Mouse (Mus musculus) forebrain, postnatal 0 days (tissue): ENCODE results near the gene Igfbp5. TPM values are rescaled to one million over a fixed set of nuclear protein-coding genes. Genes with fewer than 3 reads are reported as not detected.

Experiments used
- ATAC-seq: fragments of 200-750 bp; cut with Nextera tagmentation; 2 replicates; pipeline ENCODE4 v1.8.0; 2017; ENCODE audit warnings: mild to moderate bottlenecking, moderate library complexity
- DNase-seq: peaks from one replicate; pipeline ENCODE4 v3.0.0-alpha.2; 2015
- H3K27ac ChIP-seq: fragments of 300-500 bp; sonication (generic); 2 replicates; pipeline ENCODE4 v1.5.1; 2014; ENCODE audit warnings: low read depth, mild to moderate bottlenecking, antibody characterized with exemption, low read length, moderate library complexity, mixed read lengths
- H3K27me3 ChIP-seq: fragments of 300-500 bp; sonication (generic); 2 replicates; pipeline ENCODE4 v1.6.1; 2014; ENCODE audit warnings: mild to moderate bottlenecking, low read length, mixed read lengths; ENCODE audit not compliant: insufficient read depth
- H3K36me3 ChIP-seq: fragments of 300-500 bp; sonication (generic); 2 replicates; pipeline ENCODE4 v1.6.1; 2014; ENCODE audit warnings: mild to moderate bottlenecking, moderate library complexity; ENCODE audit not compliant: insufficient read depth
- H3K4me1 ChIP-seq: fragments of 300-500 bp; sonication (generic); 2 replicates; pipeline ENCODE4 v1.6.1; 2014; ENCODE audit warnings: antibody characterized with exemption; ENCODE audit not compliant: insufficient read depth
- H3K4me2 ChIP-seq: fragments of 300-500 bp; sonication (generic); 2 replicates; pipeline ENCODE4 v1.6.1; 2014; ENCODE audit warnings: low read depth, mild to moderate bottlenecking, moderate library complexity
- H3K4me3 ChIP-seq: fragments of 300-500 bp; sonication (generic); 2 replicates; pipeline ENCODE4 v1.5.1; 2014; ENCODE audit warnings: low read depth, low read length, mixed read lengths
- H3K9ac ChIP-seq: fragments of 300-500 bp; sonication (generic); 2 replicates; pipeline ENCODE4 v1.6.1; 2014; ENCODE audit warnings: mild to moderate bottlenecking
- H3K9me3 ChIP-seq: fragments of 300-500 bp; sonication (generic); 2 replicates; pipeline ENCODE4 v1.6.1; 2016; ENCODE audit warnings: low read length
- CTCF ChIP-seq: sonication (generic); IDR thresholded peaks from 2 replicates; pipeline ENCODE4 v1.5.1; 2016; ENCODE audit warnings: antibody characterized with exemption, control low read depth, low read depth
- WGBS: fragments of 180-500 bp; shearing (Covaris S2); extraction: QIAGEN DNeasy Blood & Tissue Kit; methylation state at CpG from one replicate; pipeline ENCODE4 v1.1.7; 2014; 5-methylcytosine and 5-hydroxymethylcytosine counted together
- polyA plus RNA-seq: library from polyadenylated mRNA; unstranded; fragments of >200 nt; fragmentation: Nextera tagmentation; extraction: Ambion mirVana; gene quantifications from 2 replicates; pipeline ENCODE4 v1.2.1, GENCODE M21; 2015
- total RNA-seq: library from RNA; depleted of rRNA; stranded (reverse); fragments of >200 nt; gene quantifications from 2 replicates; pipeline ENCODE4 v1.2.3, GENCODE M21; 2014

Gene Igfbp5
- total and polyA plus RNA-seq, 2 experiments from 2014 or later: 36.2 to 104 TPM

DNA sequence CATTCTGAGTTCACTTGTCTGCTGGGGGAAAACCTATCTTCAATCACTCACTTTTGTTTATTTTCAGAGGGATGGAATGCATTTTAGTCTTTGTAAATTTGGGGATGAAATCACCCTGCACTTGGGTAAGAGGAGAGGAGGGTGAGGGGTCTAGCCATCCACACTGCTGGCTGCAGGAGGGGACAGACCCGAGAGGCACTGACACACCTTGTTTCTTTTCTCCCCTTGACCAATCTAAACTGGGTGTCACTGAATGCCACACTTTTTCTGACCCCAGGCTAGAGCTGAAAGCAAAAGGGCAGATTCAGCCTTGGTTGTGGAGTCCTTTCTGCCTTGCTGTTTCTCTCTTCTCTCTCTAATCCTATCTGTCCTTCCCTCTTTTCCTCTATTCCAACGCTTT, 13.0 kb downstream of the Igfbp5 start:
- no peaks in the 10 kb centered on the region for H3K27me3 ChIP-seq
- DNase-seq (no peak), ATAC-seq (no peak)
- H3K36me3 ChIP-seq: no peaks in the 10 kb centered on the region; the same call in 1 of the 2 replicates
- H3K4me1 ChIP-seq: peaks cover 6% of the 10 kb centered on the region; the same call in 1 of the 2 replicates
- H3K27ac ChIP-seq: no peak overlapping the region
- 80% methylated on average over 2 of the region's 2 CpGs for WGBS
- no peak for TF ChIP-seq CTCF
- H3K4me2 ChIP-seq: no peak overlapping the region
- H3K9me3 ChIP-seq: no peaks in the 10 kb centered on the region
- H3K9ac ChIP-seq: no peak overlapping the region
- no peak overlapping the region for H3K4me3 ChIP-seq

DNA sequence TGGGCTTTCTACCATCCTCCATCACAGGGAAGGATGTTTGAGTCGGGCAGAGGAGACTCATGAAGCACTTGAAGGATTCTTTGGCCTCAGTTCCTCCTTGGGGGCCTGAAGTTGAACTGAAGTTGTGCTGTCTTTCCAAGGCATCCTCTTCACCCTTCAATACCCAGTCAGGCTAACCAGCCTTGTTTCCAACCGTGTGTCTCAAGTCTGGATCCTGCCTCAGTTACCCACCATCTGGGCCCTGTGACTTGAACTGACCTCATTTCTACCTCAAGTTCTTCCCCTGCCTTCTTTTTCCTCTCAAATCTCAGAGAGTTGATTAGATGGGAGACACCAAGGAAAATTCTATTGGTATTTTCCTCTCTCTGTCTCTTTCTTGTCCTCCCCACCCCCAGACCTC, 14.2 kb downstream of the Igfbp5 start:
- H3K4me2 ChIP-seq: no peak overlapping the region
- H3K4me3 ChIP-seq: no peak overlapping the region
- DNase-seq: no peak
- ATAC-seq: no peak
- TF ChIP-seq CTCF: no peak
- H3K27me3 ChIP-seq: no peaks in the 10 kb centered on the region
- no peak overlapping the region for H3K27ac ChIP-seq
- no peaks in the 10 kb centered on the region; the same call in 1 of the 2 replicates for H3K36me3 ChIP-seq
- H3K4me1 ChIP-seq: peaks cover 6% of the 10 kb centered on the region; the same call in 1 of the 2 replicates
- no peak overlapping the region for H3K9ac ChIP-seq
- no peaks in the 10 kb centered on the region for H3K9me3 ChIP-seq
- WGBS: 90% methylated on average over 2 of the region's 2 CpGs

DNA sequence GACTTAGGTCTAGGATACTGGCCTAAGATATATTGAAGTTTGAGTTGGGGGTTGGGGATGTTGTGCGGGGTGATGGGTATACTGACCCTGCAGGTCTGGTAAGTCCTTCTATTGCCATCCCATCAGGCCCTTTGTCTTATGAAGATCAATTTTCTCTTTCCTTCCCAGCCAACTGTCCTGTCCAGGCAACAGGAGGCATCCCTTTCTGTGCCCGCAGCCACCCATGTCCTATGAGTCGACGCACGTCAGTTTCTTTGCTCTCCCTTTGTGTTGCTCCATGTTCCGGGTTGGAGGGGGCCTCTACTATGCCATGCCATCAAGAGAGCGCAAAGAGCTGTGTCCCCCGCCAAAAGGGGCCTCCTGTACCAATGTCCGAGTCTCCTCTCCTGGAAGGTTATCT, 14.7 kb downstream of the Igfbp5 start:
- Histone ChIP-seq H3K4me3 (no peak overlapping the region), H3K27me3 (no peaks in the 10 kb centered on the region), H3K36me3 (no peaks in the 10 kb centered on the region; the same call in 1 of the 2 replicates), H3K9me3 (no peaks in the 10 kb centered on the region), H3K4me1 (peaks cover 6% of the 10 kb centered on the region; the same call in 1 of the 2 replicates), H3K9ac (no peak overlapping the region), H3K27ac (no peak overlapping the region), H3K4me2 (no peak overlapping the region)
- TF ChIP-seq CTCF: no peak
- no peak for ATAC-seq
- 93% methylated on average over 9 of the region's 9 CpGs for WGBS
- DNase-seq: no peak

DNA sequence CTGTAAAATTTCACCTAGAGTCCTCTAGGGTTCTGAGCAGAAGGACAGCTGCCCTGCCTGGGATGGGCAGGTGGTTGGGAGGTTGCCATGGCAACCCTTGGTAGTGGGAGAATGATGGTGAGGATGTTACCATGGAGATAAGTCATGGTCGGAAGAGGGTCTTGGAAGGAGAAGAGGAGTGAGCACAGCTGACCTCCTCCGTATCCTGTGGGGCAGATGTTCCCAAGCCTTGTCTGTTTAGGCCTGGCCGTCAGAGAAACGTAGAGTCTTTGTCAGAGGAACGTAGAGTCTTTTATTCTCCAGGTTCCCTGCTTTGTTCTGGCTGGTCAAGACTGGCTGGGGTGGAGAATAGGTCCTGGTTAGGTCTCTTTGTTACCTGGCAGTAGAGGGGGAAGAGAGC, 15.8 kb downstream of the Igfbp5 start:
- H3K27me3 ChIP-seq: no peaks in the 10 kb centered on the region
- no peak overlapping the region for H3K27ac ChIP-seq
- peaks cover 6% of the 10 kb centered on the region; the same call in 1 of the 2 replicates for H3K4me1 ChIP-seq
- H3K9me3 ChIP-seq: no peaks in the 10 kb centered on the region
- DNase-seq: peak; percentile 57
- H3K9ac ChIP-seq: no peak overlapping the region
- ATAC-seq: peak; percentile 56
- TF ChIP-seq CTCF: no peak
- H3K4me2 ChIP-seq: no peak overlapping the region
- WGBS: 35% methylated on average over 5 of the region's 5 CpGs
- H3K4me3 ChIP-seq: no peak overlapping the region
- no peaks in the 10 kb centered on the region; the same call in 1 of the 2 replicates for H3K36me3 ChIP-seq

DNA sequence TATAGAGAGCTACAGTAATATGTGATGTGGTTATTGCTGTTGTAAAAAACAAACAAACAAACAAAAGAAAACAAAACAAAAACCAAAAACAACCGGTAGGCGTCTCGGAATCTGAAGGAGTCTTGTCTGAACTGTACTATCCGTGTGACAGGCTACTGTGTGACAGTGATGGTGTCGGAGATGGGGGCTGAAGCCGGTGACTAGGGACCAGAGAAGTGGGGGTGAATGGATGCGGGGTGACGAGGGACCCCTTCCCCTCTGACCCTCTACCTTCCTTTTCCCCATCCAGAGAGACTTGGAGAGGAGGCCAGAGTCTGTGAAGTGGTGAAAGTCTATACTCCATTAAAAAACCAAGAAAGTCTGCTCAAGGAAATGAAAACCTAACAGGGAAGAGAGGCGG, 16.4 kb downstream of the Igfbp5 start:
- WGBS: 89% methylated on average over 9 of the region's 9 CpGs
- H3K4me2 ChIP-seq: no peak overlapping the region
- H3K27ac ChIP-seq: no peak overlapping the region
- ATAC-seq (no peak), DNase-seq (no peak)
- peaks cover 6% of the 10 kb centered on the region; the same call in 1 of the 2 replicates for H3K4me1 ChIP-seq
- H3K27me3 ChIP-seq: no peaks in the 10 kb centered on the region
- H3K9ac ChIP-seq: no peak overlapping the region
- H3K9me3 ChIP-seq: no peaks in the 10 kb centered on the region
- H3K4me3 ChIP-seq: no peak overlapping the region
- no peaks in the 10 kb centered on the region; the same call in 1 of the 2 replicates for H3K36me3 ChIP-seq
- no peak for TF ChIP-seq CTCF

DNA sequence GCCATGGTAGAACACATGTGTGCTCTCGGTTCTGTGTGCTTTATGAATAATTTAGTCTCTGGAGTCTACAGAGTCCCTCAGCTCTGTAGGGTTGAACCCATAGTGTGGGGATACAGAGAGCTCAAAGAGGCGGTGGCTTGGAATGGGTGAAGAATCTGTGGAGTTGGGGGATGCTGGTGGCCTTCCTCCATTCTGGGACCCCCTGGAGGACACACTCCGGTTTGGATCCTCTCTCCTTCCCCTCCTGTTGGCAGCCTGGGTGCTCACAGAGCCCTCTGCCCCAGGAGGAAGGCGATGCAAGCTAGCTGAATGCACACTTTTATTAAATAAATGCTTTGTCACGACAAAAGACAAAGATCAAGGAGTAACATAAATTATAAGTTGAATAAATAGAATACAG, 17.1 kb downstream of the Igfbp5 start:
- no peak for ATAC-seq
- no peak overlapping the region for H3K27ac ChIP-seq
- no peak overlapping the region for H3K4me3 ChIP-seq
- no peak overlapping the region for H3K9ac ChIP-seq
- WGBS: 79% methylated on average over 5 of the region's 5 CpGs
- no peaks in the 10 kb centered on the region for H3K36me3 ChIP-seq
- H3K4me2 ChIP-seq: no peak overlapping the region
- H3K27me3 ChIP-seq: no peaks in the 10 kb centered on the region
- H3K9me3 ChIP-seq: no peaks in the 10 kb centered on the region
- no peak for DNase-seq
- peaks cover 6% of the 10 kb centered on the region; the same call in 1 of the 2 replicates for H3K4me1 ChIP-seq
- TF ChIP-seq CTCF: no peak

DNA sequence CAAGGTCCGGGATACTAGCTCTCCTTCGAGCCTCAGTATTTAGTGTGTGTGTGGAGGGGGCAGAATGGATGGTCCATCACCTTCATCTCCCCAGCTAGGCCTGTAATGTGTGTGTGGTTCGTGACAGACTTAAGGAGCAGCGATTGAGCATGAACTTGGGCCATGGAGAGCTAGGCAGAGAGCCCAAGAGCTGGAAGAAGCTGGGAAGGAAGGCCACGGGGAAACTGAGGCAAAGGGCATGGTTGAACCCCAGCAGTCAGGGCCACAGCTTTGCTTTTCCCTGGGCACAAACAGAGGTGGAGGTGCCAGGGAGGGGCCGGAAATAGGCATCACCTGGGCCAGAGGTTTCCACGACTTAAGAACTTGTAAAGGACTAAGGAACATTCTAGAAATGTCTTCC, 17.5 kb downstream of the Igfbp5 start:
- Histone ChIP-seq H3K27me3 (no peaks in the 10 kb centered on the region), H3K36me3 (no peaks in the 10 kb centered on the region), H3K4me3 (no peak overlapping the region), H3K27ac (no peak overlapping the region), H3K9ac (no peak overlapping the region), H3K9me3 (no peaks in the 10 kb centered on the region), H3K4me1 (peaks cover 6% of the 10 kb centered on the region; the same call in 1 of the 2 replicates), H3K4me2 (no peak overlapping the region)
- no peak for TF ChIP-seq CTCF
- DNase-seq (no peak), ATAC-seq (no peak)
- 84% methylated on average over 7 of the region's 7 CpGs for WGBS
